Mouse (Mus musculus): Measurements from ENCODE around the gene Herpud1. TPM values are rescaled to one million over a fixed set of nuclear protein-coding genes. Genes with fewer than 3 reads are reported as not detected.
A peak's percentile ranks its signal among the peaks of the same experiment; 100 is the strongest.

Gene Herpud1
- total RNA-seq, 2 experiments from 2014 or later: 41.0 to 50.8 TPM

DNA sequence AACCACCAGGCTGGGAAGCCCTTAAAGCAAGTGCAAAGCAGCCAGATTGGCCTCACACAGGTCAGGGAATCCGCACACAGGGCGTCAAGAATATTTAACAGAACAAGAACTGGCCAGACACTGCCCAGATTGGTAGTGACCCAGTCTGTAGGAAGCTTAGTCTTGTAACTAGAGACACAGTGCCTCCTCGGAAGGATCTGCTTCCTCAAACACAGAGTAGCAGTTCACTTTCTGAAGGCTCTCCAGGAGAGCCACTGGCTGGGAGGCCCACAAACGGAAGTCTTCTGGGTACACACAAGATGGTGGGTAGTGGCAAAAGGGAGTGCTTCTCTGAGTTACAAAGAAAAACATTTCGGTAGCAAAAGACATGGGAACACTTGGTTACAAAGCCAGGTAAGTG, 15.4 kb upstream of the Herpud1 start:
- ATAC-seq (replicated peaks; ENCODE audit: low FRiP score, low TSS enrichment, poor library complexity, severe bottlenecking): no peak

DNA sequence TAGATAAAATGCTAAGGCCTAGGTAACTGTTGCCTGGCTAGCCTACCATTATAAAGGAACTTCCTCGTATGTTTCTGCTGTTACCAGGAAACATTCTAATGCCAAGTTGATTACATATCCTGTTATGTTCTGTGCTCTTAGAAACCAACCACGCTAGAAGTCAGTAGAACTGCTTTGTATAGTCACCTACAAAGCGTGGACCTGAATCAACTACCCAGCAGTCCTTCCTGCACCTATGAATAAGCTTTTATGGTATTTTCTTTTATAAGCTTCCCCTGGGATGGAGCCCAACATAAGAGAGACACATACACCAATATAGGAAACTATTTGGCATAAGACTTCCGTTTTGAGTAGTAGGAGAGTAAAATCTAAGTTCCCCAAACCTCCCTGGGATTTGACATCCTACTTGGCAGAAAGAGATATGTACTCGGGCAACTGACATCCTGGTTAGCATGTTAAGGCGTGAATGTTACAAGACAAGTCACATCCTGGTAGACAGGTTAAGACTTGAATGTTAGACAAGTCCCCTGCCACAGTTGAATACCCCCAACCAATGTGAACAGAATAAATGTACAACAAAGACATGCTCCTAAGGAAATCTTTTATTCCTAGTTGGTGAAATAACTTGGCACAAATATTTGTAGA, 13.2 kb upstream of the Herpud1 start:
- no peak for ATAC-seq (replicated peaks; ENCODE audit: low FRiP score, low TSS enrichment, poor library complexity, severe bottlenecking)

DNA sequence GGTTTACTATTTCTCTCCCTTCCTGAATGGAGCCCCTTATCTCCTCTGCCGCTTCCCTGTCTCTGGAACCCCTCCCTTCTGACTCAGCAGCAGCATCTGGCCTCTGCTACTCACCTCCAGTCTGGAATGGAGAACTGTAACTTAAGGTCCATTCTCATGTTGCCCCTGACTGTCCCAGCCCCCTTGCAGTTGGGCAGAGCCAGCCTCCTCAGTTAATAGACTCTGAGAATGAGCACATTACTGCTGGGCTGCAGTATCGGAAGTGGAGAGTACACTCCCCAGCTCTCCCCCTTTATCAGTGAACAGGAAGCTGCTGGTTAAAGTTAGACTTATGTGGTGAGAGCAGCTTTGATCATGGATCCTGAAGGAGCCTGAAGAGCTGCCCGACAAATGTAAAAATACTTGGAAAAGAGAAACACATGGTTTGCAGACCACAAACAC, 10.7 kb upstream of the Herpud1 start:
- peak; percentile 75 for ATAC-seq (replicated peaks; ENCODE audit: low FRiP score, low TSS enrichment, poor library complexity, severe bottlenecking)

DNA sequence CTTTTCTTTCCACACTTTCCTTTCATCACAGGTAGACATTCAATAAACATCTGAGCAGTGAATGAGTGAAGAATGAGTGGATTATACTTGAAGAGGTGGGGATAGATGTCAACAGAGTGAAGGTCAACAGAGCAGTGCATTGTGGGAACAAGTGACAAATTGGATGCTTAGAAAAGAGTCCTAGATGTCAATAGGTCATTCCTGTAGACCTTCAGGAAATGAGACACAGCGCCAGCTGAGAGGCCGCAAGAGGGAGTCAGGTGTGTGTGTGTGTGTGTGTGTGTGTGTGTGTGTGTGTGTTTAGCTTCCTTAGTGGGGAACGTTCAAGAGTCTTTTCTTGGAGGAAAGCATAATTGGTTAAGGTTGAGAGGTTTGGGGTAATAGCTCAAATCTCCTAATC, 10.1 kb upstream of the Herpud1 start:
- no peak for ATAC-seq (replicated peaks; ENCODE audit: low FRiP score, low TSS enrichment, poor library complexity, severe bottlenecking)

DNA sequence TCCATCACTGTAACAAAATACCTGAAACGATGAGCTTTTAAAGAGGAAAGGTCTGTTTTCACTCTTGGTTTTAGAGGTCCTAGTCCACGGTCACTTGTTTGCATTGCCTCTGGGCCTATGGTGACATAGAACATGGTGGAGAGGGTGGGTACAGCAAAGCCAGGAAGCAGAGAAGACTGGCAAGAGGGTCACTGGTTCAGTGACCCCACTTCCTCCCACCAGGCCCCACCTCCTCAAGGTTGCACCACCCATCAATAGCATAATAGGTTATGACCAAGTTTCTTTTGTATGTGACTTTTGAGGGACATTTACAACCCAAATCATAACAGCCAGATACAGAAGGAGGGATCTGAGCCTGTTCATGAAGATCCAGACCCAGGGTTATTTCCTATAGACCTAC, 9.7 kb upstream of the Herpud1 start:
- no peak for ATAC-seq (replicated peaks; ENCODE audit: low FRiP score, low TSS enrichment, poor library complexity, severe bottlenecking)

DNA sequence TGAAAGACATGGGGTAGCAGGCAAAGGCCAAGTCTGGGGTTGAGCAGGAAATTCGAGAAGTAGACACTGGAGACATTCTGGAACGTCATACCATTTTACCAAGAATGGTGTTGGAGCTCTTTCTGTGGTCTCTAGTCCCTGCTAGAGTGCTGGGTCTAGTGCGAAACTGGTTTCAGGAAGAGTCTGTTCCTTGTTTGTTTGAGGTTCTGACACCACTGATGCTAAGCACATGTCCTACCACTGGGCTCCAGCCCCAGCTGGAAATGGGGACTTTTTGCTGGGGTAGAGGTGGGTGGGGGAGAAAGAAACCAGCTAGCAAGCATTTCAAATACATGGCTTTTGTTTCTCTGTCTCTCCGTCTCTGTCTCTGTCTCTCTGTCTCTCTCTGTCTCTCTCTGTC, 9.2 kb upstream of the Herpud1 start:
- ATAC-seq (replicated peaks; ENCODE audit: low FRiP score, low TSS enrichment, poor library complexity, severe bottlenecking): no peak

DNA sequence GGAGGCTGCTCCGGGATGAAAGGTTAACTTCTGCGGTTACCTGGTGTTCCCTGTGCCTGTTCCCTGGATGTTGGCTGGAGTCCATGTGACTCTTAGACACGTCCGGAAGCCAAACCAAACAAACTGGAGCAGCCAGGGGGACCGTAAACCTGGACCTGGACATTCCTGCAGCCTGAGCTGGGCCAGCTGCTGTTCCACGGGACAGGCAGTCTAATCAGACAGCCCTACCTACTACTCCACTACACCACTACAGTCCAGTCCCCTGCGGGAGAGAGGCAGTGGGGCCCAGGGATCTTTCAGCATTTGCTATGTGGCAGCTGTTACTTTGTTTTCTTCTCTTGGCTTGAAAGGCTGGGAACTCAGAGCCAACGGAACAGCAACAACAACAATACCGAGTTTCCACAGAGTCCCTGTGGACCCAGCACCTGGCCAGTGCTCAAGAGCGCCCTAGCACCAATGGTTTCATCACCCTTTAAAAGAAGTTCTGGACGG, 8.5 kb upstream of the Herpud1 start:
- ATAC-seq (replicated peaks; ENCODE audit: low FRiP score, low TSS enrichment, poor library complexity, severe bottlenecking): no peak

DNA sequence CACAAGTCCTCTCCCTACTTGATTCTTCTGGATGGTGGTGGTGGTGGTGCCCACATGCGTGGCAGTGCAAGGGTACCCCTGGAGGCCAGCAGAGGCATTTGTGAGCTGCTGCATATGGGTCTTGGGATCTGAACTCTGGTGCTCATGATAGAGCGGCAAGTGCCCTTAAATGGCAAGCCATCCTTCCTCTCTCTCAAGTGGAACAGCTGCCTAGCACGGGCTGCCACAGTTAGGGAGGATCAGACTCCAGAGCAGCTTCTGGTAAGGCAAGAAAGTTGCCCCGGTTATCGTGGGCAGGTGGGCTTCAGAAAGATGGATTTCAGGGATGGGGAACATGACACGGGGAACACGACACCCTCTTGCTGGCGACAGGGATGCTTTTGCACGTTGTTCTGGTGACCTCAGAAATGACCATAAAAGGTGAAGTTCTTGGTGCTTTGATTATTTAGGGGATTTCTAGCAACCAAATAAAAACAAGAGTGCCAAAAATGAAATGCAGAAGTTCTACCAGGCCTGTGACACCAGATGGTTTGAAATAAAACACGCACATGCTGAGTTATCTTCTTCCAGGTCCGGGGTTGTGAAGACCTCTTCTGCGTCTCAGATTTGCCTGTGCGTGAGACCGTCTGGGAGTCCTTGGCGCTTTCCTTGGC, 7.3 kb upstream of the Herpud1 start:
- ATAC-seq (replicated peaks; ENCODE audit: low FRiP score, low TSS enrichment, poor library complexity, severe bottlenecking): no peak

DNA sequence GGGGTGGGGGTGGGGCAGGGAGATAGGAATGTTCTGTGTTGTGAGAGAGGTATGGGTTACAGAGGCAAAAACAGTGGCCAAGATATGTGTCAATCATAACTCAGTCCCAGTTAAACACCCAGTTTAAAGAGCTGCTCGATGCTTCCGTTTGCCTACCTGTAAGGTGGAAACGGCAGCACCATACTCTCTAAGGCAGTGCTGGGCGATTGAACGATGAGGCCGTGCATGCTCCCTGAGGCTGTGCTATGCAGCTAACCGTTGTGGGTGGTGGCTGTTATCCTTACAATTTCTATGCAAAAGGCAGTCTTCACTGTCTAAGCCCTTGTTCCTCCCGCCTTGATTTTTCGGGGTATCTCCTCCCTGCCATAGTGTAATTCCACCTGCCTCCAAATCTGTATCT, 6.6 kb upstream of the Herpud1 start:
- ATAC-seq (replicated peaks; ENCODE audit: low FRiP score, low TSS enrichment, poor library complexity, severe bottlenecking): no peak

DNA sequence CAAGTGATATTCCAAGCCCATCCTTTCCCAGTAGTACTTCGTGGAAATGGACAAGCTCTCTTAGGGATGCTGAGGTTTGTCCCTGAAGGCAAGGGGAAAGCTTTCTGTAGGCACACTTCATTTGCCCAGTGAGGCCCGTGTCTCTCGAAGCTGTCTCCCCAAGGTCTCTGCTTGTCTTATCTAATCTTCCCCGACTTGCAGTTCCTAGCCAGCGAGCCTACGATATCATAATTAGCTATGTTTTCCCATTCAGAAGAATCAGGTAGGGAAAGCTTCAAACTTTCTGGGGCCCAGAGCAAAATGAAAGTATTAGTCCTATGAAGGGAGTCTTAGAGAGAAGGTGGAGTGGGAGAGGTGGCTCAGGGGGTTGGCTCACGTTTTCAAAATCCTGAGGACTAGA, 2.1 kb upstream of the Herpud1 start:
- ATAC-seq (replicated peaks; ENCODE audit: low FRiP score, low TSS enrichment, poor library complexity, severe bottlenecking): no peak

DNA sequence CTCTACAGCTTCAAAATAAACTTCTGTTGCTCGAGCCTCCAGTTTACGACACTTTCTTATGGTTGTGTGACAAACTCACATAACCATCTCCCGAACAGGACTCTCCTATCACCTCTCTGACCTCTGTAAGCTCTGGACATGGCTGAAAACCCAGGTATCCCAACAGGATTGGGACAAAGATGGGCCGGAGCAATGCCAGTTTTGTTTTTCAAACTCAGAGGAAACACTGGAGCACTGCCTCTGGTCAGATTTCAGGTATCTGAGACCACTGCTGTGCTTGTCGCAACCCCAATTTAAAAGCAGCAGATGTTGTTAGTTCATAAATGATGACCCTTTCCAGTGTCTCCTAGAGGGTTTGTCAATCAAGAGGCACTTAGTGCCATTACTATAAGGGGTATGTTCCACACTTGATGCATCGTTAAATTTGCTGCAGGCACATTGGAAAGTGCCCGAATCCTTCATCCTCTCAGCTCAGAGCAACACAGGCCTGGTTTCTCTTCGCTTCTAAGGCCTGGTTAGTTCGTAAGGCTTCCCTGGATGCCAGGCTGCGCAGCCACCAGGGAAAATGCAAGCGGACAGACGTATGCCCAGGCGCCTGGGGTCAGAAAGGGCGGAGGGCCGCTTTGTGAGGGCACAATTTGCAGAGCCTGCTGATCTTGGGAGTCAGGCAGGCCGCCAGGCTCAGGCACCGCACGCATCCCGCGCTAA, 578 bp upstream of the Herpud1 start:
- no peak for ATAC-seq (replicated peaks; ENCODE audit: low FRiP score, low TSS enrichment, poor library complexity, severe bottlenecking)

DNA sequence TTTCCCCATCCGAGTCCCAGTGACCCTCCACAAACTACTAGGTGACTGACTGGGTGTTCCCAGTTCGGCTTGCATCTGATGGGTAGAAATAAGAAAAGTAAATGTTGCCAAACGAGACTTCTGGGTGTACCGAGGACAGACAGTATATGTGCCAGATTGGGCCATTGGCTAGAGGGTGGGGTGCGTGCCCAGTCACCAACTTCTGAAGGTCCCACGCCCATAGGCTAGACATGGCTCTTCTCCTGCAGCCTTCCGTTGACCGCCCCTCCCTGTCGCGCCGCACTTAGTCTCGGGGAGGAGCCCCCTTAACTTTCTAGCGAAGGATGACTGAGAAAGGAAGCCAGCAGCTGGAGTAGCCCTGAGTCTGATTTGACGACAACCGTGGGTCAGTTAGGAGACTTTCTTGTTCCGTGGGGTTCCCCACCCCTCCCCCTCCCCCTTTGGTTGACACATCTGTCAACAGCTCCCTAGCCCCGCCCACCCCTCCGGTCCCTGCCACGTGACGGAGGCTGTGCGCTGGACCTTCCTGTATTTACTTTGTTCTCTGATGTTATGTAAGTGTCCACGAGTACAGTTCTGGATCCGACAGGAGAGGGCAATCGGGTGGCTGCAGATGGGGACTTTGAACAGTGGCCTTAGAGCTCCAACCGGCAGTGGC, 918 bp downstream of the Herpud1 start:
- ATAC-seq (replicated peaks; ENCODE audit: low FRiP score, low TSS enrichment, poor library complexity, severe bottlenecking): peak; percentile 58

DNA sequence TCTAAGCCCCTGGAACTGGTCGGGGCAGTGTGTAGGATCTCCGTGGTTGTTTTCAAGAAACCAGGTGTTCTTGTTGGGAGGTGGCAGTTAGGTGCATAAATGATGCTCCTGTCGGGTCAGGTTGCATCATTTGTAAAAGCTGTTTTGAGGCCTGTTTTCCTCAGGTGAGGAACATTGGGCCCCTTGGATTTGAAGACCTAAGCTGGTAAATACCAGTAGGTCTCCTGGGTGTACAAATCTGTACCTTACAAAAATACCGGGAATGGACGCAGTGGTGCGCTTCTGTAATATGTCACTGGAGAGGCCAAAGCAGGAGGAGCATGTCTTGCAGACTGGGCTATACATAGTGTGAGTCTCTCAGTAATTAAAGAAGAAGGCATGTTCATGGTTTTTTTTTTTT, 1.5 kb downstream of the Herpud1 start:
- ATAC-seq (replicated peaks; ENCODE audit: low FRiP score, low TSS enrichment, poor library complexity, severe bottlenecking): no peak

DNA sequence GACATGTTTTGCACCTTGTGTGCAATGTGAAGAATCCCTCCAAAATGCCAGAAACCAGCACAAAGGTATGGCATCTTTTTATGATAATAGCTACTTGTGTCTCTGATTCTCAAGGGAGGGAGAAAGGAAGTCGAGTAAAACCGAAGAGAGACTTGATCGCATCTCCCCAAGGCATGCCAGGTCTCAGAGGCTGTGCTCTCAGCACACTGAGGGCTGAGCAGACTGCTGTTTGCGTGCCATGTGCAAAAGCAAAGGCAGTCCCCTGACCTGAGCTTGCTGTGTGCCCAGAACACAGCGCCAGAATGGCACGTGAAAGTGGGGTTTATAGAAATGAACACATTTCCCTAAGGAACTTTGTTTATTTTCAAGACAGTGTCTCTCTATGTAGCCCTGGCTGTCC, 3.3 kb downstream of the Herpud1 start:
- ATAC-seq (replicated peaks; ENCODE audit: low FRiP score, low TSS enrichment, poor library complexity, severe bottlenecking): no peak

DNA sequence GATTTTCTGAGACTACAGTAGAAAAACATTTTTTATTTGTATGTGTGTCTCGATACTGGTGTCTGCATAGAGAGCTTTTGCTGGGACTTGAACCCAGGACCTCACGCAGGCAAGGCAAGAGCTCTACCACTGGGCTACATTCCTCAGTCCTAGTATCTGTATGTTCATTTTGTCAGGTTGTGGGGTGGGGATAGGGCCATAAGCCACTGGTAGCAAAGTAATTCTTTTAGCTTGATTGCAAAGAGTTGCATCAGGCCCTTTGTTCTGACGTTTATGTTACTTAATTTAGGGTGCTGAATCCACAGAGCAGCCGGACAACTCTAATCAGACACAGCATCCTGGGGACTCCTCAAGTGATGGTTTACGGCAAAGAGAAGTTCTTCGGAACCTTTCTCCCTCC, 4.2 kb downstream of the Herpud1 start:
- ATAC-seq (replicated peaks; ENCODE audit: low FRiP score, low TSS enrichment, poor library complexity, severe bottlenecking): no peak

DNA sequence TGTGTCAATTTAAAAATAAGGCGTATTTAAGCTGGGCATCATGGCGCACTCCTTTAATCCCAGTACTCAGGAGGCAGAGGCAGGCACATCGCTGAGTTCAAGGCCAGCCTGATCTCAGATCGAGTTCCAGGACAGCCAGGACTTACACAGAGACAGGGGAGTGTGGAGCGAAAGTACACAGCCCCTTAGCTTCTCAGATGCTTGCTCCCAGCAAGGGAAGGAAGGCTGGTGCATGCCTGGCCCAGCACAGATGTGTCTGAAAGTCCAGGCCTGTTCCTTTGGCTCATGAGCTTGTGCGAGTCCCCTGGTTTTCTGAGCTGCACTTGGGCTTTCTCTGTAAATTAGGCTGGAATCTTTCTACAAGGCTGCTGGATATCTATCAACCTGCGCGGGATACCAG, 4.7 kb downstream of the Herpud1 start:
- no peak for ATAC-seq (replicated peaks; ENCODE audit: low FRiP score, low TSS enrichment, poor library complexity, severe bottlenecking)

DNA sequence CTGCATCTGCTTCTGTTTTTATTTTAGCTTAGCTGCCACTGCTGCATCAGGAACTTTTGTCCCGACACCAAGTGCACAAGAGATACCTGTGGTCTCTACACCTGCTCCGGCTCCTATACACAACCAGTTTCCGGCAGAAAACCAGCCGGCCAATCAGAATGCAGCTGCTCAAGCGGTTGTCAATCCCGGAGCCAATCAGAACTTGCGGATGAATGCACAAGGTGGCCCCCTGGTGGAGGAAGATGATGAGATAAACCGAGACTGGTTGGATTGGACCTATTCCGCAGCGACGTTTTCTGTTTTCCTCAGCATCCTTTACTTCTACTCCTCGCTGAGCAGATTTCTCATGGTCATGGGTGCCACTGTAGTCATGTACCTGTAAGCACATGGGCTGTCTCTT, 5.9 kb downstream of the Herpud1 start:
- no peak for ATAC-seq (replicated peaks; ENCODE audit: low FRiP score, low TSS enrichment, poor library complexity, severe bottlenecking)

DNA sequence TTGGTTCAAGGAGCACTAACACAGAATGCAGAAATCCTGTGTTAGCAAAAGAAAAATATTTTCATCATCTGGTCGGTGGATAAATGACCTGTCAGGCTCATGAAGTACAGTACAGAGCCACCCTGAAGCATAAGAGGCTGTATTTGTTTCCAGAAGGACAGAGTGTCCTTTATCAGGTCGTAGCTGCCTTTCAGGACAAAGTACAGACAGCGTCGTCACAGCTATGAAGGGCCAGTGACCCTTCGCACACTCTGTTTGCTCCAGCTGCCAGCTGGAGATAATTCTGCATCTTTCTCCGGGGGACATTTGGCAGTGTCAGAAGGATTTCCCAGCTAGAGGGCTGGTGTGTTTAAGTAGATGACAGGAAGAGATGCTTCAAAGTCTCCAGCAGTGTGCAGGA, 6.4 kb downstream of the Herpud1 start:
- no peak for ATAC-seq (replicated peaks; ENCODE audit: low FRiP score, low TSS enrichment, poor library complexity, severe bottlenecking)

DNA sequence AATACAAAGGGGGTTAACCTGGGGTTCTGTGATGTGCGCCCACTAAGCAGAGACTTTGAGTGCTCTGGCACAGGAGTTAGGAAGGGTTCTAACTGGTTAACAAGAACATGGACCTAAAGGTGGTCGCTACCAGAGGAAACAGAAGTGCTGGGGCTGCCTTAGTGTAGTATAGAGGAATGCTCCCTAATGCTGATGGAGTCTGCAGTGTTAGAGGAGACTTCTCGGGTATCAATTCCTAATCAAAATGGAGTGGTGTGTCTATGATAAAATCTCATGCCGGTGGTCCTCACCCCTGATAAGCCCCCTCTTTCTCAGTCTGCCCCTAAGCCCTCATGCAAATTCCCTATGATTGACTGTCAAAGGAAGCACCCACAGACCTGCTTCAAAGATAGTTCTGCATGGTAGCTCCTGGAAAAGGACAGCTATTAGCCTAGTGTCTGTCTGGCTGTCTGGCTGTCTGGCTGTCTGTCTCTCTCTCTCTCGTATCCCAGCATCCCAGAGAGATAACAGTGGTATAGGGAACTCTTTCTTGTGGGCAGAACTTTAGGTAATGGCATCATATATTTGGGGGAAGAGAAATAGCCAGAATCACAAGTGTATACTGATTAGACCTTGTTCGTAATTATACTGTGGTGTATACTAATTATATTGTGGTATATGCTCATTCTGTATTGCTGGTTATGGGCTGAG, 9.8 kb downstream of the Herpud1 start:
- no peak for ATAC-seq (replicated peaks; ENCODE audit: low FRiP score, low TSS enrichment, poor library complexity, severe bottlenecking)
